Mouse (Mus musculus) cerebellum, adult 2 months (tissue): ENCODE data around the gene Hist1h2bg.

ENCODE experiments used
- CTCF ChIP-seq: fragments of 200-500 bp; IDR thresholded peaks from 2 replicates; pipeline ENCODE4 v1.5.1; 2011; ENCODE audit warnings: low read depth, mild to moderate bottlenecking, control low read depth, low read length, moderate library complexity, borderline replicate concordance; ENCODE audit not compliant: insufficient read depth
- POLR2A ChIP-seq: fragments of 200-500 bp; IDR thresholded peaks from 2 replicates; pipeline ENCODE4 v1.6.1; 2011; ENCODE audit warnings: low read length, control low read depth, borderline replicate concordance; ENCODE audit not compliant: insufficient read depth

- TF ChIP-seq CTCF (no peak), POLR2A (no peak)
Measured at GRCm38 (mm10) chr13:23536076-23536822, 34.9 kb upstream of the Hist1h2bg start.
